Mouse (Mus musculus) neural tube, embryonic 13.5 days (tissue): ENCODE measurements around the gene Gm20388. TPM values are rescaled to one million over a fixed set of nuclear protein-coding genes. Genes with fewer than 3 reads are reported as not detected.

Experiments used
- ATAC-seq: fragments of 200-750 bp; cut with Nextera tagmentation; 2 replicates; pipeline ENCODE4 v1.8.0; 2017; ENCODE audit warnings: low read depth, mild to moderate bottlenecking, moderate TSS enrichment, moderate library complexity
- H3K27ac ChIP-seq: fragments of 300-500 bp; sonication (generic); replicated peaks from 2 replicates; pipeline ENCODE4 v1.5.1; 2015; ENCODE audit warnings: moderate library complexity, mild to moderate bottlenecking, inconsistent platforms
- H3K27me3 ChIP-seq: fragments of 300-500 bp; sonication (generic); 2 replicates; pipeline ENCODE4 v1.6.1; 2015; ENCODE audit warnings: mild to moderate bottlenecking, inconsistent platforms
- H3K36me3 ChIP-seq: fragments of 300-500 bp; sonication (generic); 2 replicates; pipeline ENCODE4 v1.6.1; 2015; ENCODE audit warnings: mild to moderate bottlenecking, inconsistent platforms
- H3K4me1 ChIP-seq: fragments of 300-500 bp; sonication (generic); replicated peaks from 2 replicates; pipeline ENCODE4 v1.6.1; 2015; ENCODE audit warnings: inconsistent platforms
- H3K4me2 ChIP-seq: fragments of 300-500 bp; sonication (generic); 2 replicates; pipeline ENCODE4 v1.6.1; 2015; ENCODE audit warnings: inconsistent platforms, mild to moderate bottlenecking, moderate library complexity
- H3K4me3 ChIP-seq: fragments of 300-500 bp; sonication (generic); 2 replicates; pipeline ENCODE4 v1.5.1; 2015; ENCODE audit warnings: mild to moderate bottlenecking, inconsistent platforms
- H3K9ac ChIP-seq: fragments of 300-500 bp; sonication (generic); 2 replicates; pipeline ENCODE4 v1.6.1; 2015; ENCODE audit warnings: moderate library complexity, mild to moderate bottlenecking, inconsistent platforms
- H3K9me3 ChIP-seq: fragments of 300-500 bp; sonication (generic); 2 replicates; pipeline ENCODE4 v1.6.1; 2016; ENCODE audit warnings: inconsistent platforms
- WGBS: fragments of 180-500 bp; shearing (Covaris S2); methylation state at CpG from one replicate; pipeline ENCODE4 v1.1.7; 2015; 5-methylcytosine and 5-hydroxymethylcytosine counted together
- polyA plus RNA-seq: library from polyadenylated mRNA; unstranded; fragments of >200 nt; fragmentation: Nextera tagmentation; extraction: Ambion mirVana; gene quantifications from 2 replicates; pipeline ENCODE4 v1.2.1, GENCODE M21; 2015

The Gm20388 gene
- polyA plus RNA-seq, 1 experiment from 2014 or later: 0.27 TPM

DNA sequence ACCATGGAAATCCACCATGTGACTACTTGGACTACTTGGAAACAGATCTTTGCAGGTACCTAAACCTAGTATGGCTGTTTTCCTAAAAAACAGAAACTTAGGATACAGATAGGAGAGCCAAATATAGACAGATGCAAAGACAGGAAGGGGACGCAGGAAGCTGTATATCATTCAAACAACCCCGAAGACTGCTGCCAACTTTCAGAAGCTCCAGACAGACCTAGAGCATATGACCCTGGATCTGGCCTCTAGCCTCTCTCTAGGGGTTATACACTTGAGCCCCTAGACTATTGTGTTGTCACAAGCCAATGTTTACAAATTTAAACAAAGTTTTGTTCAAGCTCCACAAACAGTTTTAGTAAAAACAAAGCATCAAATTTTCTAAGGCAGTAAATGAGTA, 3050.8 kb downstream of the Gm20388 start:
- no peak overlapping the region for H3K27ac ChIP-seq
- no peaks in the 10 kb centered on the region for H3K27me3 ChIP-seq
- H3K9ac ChIP-seq: no peak overlapping the region
- H3K4me3 ChIP-seq: no peak overlapping the region
- 47% methylated on average over 2 of the region's 2 CpGs for WGBS
- no peak overlapping the region for H3K4me2 ChIP-seq
- no peaks in the 10 kb centered on the region for H3K36me3 ChIP-seq
- no peaks in the 10 kb centered on the region for H3K9me3 ChIP-seq
- ATAC-seq: no peak
- peaks cover 39% of the 10 kb centered on the region for H3K4me1 ChIP-seq

DNA sequence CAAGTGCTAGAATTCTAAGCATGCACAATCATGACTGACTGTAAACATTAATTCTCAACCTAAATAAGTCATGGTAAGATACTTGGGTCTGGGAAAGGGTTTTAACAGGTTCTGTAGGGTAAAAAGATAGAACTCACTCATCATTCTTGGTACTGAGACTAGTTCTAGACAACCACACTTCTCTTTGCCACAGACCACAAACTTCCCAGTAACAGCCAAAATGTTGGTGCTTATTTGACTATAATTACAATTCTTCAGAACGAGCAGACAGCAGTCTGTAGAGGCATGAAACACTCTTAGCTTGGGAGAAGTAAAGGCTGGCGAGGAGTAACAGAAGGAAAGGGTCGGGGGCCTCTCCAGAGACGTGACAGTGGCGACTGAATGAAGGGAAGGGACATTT, 3051.4 kb downstream of the Gm20388 start:
- Histone ChIP-seq H3K27me3 (no peaks in the 10 kb centered on the region), H3K4me1 (peaks cover 34% of the 10 kb centered on the region), H3K9ac (no peak overlapping the region), H3K27ac (no peak overlapping the region), H3K4me2 (no peak overlapping the region), H3K4me3 (no peak overlapping the region), H3K9me3 (no peaks in the 10 kb centered on the region), H3K36me3 (no peaks in the 10 kb centered on the region)
- WGBS: 48% methylated on average over 5 of the region's 5 CpGs
- no peak for ATAC-seq

DNA sequence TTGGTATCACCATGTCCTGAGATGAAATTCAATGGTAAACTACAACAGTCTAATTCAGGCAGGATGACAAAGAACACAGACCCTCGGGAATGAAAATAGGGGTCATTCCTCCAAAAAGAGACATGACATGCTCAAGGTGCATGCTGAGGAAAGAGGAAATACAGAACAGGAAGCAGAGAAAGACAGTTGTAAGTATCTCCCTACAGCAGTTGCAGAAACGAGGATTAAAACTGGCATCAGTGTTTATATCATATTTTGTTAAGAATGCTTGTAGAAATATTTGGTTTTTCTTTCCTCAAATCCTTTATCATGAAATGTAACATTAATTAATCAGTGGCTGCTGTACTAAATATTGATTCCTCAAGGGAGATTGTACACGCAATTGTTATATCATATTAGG, 3056.0 kb downstream of the Gm20388 start:
- no peak overlapping the region for H3K9ac ChIP-seq
- no peak overlapping the region for H3K27ac ChIP-seq
- no peaks in the 10 kb centered on the region for H3K27me3 ChIP-seq
- no peaks in the 10 kb centered on the region for H3K9me3 ChIP-seq
- H3K4me1 ChIP-seq: peaks cover 19% of the 10 kb centered on the region
- no peak overlapping the region for H3K4me2 ChIP-seq
- peaks cover 5% of the 10 kb centered on the region; the same call in 1 of the 2 replicates for H3K36me3 ChIP-seq
- WGBS: 84% methylated on average over 3 of the region's 3 CpGs
- no peak overlapping the region for H3K4me3 ChIP-seq
- no peak for ATAC-seq

DNA sequence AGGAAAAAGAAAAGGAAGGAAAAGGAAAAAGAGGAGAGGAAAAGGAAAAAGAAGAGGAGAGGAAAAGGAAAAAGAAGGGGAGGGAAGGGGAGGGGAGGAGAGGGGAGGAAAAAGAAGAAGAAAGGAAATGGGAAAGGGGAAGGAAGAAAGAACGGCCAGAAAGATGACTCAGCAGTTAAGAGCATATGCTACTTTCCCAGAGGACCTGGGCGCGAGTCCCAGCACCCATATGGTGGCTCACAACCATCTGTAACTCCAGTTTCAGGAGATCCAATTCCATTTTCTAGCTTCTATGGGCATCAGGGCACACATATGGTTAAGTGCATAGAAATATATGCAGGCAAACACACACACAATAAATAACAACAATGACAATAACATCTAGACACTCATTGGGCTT, 3057.5 kb downstream of the Gm20388 start:
- ATAC-seq: no peak
- 94% methylated on average over 3 of the region's 3 CpGs for WGBS
- Histone ChIP-seq H3K27me3 (no peaks in the 10 kb centered on the region), H3K36me3 (peaks cover 5% of the 10 kb centered on the region; the same call in 1 of the 2 replicates), H3K9me3 (no peaks in the 10 kb centered on the region), H3K4me2 (no peak overlapping the region), H3K4me1 (peaks cover 4% of the 10 kb centered on the region; the same call in 1 of the 2 replicates), H3K27ac (no peak overlapping the region), H3K9ac (no peak overlapping the region), H3K4me3 (no peak overlapping the region)

DNA sequence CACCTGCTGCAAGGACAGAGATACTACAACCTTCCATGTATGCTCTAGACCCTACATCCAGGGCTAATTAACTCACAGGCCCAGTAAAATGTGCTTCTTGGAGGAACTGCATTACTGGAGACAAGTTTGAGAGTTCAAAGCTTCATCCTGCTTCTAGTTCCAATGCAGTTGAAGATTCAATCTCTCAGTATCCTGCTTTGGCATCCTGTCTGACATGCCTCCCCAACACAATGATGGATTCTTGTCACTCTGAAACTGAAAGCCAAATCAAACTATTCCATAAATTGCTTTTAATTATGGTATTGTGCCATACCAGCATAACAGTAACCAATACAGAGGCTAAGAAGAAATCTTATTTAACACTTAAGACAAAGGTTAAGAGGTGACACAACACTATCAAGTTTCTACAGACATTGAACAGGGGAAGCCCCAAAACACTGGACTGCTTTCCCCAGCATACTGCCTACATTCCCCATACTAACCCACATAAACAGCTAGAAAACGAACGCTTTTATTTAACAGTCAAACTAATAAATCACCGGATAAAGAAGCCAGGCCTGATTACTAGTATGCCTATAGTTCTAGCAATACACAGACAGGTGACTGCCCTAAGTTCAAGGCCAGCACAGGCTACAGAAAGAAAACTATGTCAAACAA, 3059.5 kb downstream of the Gm20388 start:
- no peak for ATAC-seq
- Histone ChIP-seq H3K27ac (no peak overlapping the region), H3K9ac (no peak overlapping the region), H3K27me3 (no peaks in the 10 kb centered on the region), H3K9me3 (no peaks in the 10 kb centered on the region), H3K4me3 (no peak overlapping the region), H3K36me3 (peaks cover 5% of the 10 kb centered on the region; the same call in 1 of the 2 replicates), H3K4me1 (no peaks in the 10 kb centered on the region), H3K4me2 (no peak overlapping the region)
- WGBS: 89% methylated on average over 3 of the region's 3 CpGs

DNA sequence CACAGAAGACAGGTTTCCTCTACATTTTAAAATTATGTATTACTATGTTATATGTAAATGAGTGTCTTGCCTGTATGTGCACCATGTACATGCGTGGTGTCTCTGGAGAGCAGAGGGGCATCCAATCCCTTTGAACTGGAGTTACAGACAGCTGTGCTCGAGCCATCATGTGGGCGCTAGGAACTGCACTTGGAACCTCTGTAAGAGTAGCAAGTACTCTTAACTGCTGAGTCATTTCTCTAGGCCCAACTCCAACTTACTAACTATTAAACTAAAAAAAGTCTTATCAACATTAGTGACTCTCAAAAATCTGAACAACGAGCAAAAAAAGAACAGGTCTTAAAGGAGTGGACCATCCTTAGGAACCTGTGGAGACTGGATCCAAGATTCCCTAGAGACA, 3065.4 kb downstream of the Gm20388 start:
- H3K27ac ChIP-seq: no peak overlapping the region
- H3K4me3 ChIP-seq: no peak overlapping the region
- no peak for ATAC-seq
- no peak overlapping the region for H3K9ac ChIP-seq
- no peaks in the 10 kb centered on the region for H3K9me3 ChIP-seq
- no peak overlapping the region for H3K4me2 ChIP-seq
- WGBS: 95% methylated on average over 4 of the region's 4 CpGs
- no peaks in the 10 kb centered on the region for H3K36me3 ChIP-seq
- H3K27me3 ChIP-seq: no peaks in the 10 kb centered on the region
- peaks cover 10% of the 10 kb centered on the region for H3K4me1 ChIP-seq

DNA sequence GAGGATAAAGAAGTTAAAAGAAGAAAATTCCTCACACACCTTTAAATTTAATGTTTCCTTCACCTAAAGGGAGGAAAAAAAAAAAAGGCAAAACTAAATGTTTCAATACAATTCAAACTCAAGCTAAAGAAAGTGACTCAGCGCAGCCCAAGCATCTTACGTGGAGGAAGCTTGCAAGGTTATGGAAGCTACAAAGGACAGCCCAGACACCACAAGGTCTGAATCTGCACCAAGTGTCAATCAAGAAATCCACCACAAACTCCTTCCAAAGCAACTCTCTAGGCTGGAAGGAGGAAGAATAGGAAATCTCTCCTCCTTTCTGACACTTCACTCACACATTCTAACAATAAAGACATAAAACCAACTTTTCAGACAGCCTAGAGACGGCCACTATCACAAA, 3068.8 kb downstream of the Gm20388 start:
- H3K27me3 ChIP-seq: no peaks in the 10 kb centered on the region
- ATAC-seq: no peak
- H3K4me2 ChIP-seq: no peak overlapping the region
- H3K4me1 ChIP-seq: peaks cover 10% of the 10 kb centered on the region
- H3K27ac ChIP-seq: no peak overlapping the region
- no peaks in the 10 kb centered on the region for H3K36me3 ChIP-seq
- no peak overlapping the region for H3K9ac ChIP-seq
- H3K9me3 ChIP-seq: no peaks in the 10 kb centered on the region
- no peak overlapping the region for H3K4me3 ChIP-seq
- WGBS: 86% methylated on average over 3 of the region's 3 CpGs

DNA sequence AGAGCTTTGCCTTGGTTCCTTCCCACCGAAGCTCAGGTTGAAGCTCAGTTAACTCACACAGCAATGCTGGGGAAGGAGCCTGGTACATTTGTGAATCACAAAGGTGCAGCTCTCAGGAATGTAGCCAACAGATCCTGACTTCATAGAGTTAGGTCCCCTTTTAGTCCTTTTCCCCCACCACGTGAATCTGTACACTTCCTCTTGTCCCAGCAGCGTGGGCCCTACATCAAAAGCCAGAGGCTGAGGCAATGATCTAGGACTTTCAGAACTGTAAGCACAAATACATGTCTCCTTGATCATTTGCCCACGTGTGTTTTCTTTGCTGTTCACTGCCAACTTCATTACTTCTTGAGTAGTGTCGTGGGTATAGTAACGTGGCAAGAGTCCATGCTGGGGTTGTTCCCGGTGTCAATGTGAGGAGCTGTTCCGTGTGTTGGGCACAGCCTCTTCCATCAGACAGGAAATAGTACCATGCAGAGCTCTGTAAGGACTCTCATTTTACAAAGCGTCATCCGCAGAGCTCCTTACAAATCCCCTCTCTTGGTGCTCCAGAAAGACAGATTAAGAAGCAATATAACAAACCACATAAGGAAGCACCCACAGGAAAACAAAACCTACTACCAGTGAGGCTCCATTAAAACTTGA, 3069.3 kb downstream of the Gm20388 start:
- H3K9me3 ChIP-seq: no peaks in the 10 kb centered on the region

DNA sequence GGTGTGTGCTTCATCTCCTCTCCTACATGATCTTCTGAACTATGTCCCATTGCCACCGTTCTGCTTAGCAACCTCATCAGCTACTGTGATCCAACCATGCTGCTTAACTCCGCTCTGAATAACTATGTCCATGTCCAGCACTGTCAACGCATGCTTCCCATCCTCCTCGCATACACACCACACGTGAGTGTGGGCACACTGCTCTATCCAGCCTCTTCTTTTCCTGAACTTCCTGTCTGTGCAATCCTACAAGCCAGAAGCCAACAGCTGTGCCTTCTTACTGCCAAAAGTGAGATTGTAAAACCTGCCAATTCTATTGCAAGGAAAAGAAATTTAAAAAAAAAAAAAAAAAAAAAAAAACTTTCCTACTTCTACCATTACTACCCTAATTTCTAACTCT, 3071.0 kb downstream of the Gm20388 start:
- H3K4me1 ChIP-seq: peaks cover 17% of the 10 kb centered on the region
- WGBS: 92% methylated on average over 5 of the region's 5 CpGs
- H3K9ac ChIP-seq: no peak overlapping the region
- H3K36me3 ChIP-seq: no peaks in the 10 kb centered on the region
- no peaks in the 10 kb centered on the region for H3K9me3 ChIP-seq
- no peak for ATAC-seq
- H3K4me2 ChIP-seq: no peak overlapping the region
- no peaks in the 10 kb centered on the region for H3K27me3 ChIP-seq
- no peak overlapping the region for H3K27ac ChIP-seq
- no peak overlapping the region for H3K4me3 ChIP-seq

More for the DNA sequence above, 3069.3 kb downstream of the Gm20388 start:
- Histone ChIP-seq H3K4me3 (no peak overlapping the region), H3K27me3 (no peaks in the 10 kb centered on the region), H3K4me2 (no peak overlapping the region), H3K36me3 (no peaks in the 10 kb centered on the region), H3K27ac (no peak overlapping the region; the same call in 1 of the 2 replicates), H3K9ac (no peak overlapping the region), H3K4me1 (peaks cover 10% of the 10 kb centered on the region)
- no peak for ATAC-seq
- WGBS: 71% methylated on average over 10 of the region's 10 CpGs

DNA sequence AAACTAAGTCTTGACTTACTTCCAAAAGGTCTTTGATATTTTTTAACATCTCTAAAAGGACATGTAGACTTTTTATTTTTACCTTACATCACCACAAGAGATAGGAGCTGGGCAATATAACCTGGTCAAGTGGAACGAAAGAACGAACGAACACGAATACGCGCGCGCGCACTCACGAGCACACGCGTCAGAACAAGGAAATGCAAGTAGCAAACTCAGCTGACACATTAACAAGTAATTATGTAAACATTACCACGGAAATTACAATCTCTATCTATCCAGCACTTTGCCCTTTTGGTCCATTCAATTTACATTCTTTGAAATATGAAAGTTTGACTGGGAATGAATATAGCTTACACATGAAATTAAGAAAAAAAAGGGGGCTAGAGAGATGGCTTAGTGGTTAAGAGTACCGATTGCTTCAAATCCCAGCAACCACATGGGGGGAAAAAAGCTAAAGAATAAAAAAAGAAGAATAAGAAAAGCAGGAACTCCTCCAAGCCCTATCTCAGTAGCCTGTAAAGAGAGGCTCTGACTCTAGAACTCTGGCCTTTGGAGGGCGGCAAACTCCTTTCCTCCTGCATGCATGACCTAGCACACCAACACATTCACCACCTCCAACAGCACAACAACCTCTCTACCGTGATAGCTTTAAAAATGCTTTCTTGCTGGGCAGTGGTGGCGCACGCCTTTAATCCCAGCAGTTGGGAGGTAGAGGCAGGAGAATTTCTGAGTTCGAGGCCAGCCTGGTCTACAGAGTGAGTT, 3072.7 kb downstream of the Gm20388 start:
- no peak overlapping the region for H3K9ac ChIP-seq
- H3K4me3 ChIP-seq: no peak overlapping the region
- H3K27me3 ChIP-seq: no peaks in the 10 kb centered on the region
- 79% methylated on average over 19 of the region's 19 CpGs for WGBS
- no peak for ATAC-seq
- H3K36me3 ChIP-seq: no peaks in the 10 kb centered on the region
- peaks cover 29% of the 10 kb centered on the region for H3K4me1 ChIP-seq
- no peak overlapping the region for H3K27ac ChIP-seq
- H3K9me3 ChIP-seq: no peaks in the 10 kb centered on the region
- H3K4me2 ChIP-seq: no peak overlapping the region

DNA sequence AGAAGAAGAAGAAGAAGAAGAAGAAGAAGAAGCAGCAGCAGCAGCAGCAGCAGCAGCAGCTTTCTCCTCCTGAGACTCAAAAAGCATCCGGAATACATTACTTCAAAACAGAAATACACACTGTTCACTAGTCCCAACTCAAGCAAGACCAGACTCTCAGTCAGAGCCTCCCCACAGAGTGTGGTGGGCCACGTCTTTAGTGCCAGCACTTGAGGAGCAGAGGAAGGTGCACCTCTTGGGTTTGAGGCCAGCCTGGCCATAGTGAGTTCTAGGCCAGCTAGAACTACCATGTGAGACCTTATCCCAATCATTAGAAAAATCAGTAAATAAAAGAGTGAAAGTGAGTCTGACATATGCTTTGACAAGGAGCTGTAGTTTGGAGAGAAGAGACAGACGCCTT, 3073.5 kb downstream of the Gm20388 start:
- no peak overlapping the region for H3K4me2 ChIP-seq
- no peaks in the 10 kb centered on the region for H3K9me3 ChIP-seq
- H3K4me1 ChIP-seq: peaks cover 29% of the 10 kb centered on the region
- 91% methylated on average over 3 of the region's 3 CpGs for WGBS
- H3K36me3 ChIP-seq: no peaks in the 10 kb centered on the region
- no peak for ATAC-seq
- H3K27ac ChIP-seq: no peak overlapping the region
- no peaks in the 10 kb centered on the region for H3K27me3 ChIP-seq
- no peak overlapping the region for H3K4me3 ChIP-seq
- no peak overlapping the region for H3K9ac ChIP-seq

DNA sequence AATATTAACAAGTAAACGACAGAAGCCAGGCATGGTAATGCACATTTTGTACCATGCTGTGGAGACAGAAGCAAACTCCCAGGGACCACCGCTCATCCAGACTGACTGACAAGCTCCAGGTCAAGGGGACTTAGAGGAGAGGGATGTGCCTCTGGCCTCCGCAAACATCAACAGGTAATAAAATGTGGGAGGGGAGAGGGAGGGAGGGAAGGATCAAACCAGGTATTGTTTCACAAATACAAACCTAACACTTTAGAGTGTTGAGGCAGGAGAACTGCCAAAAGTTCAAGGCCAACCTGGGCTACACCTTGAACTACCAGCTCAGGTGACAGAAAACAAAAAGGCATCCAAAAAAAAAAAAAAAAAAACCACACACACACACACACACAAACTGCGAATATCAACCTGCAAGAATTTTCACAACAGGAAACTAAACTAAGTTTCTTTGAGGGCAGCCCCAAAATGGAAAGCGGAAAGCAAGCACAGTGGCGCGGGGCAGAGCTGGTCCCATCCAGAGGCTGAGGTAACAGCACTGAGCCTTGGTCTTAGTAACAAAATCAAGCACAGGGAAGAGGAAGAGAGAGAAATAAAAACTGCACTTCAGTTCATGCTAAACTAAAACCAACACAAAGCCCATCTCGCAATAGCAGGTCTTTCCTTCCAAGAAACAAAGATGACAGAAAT, 3076.0 kb downstream of the Gm20388 start:
- Histone ChIP-seq H3K9ac (no peak overlapping the region), H3K27ac (no peak overlapping the region), H3K4me2 (no peak overlapping the region), H3K36me3 (no peaks in the 10 kb centered on the region), H3K4me3 (no peak overlapping the region), H3K9me3 (no peaks in the 10 kb centered on the region), H3K4me1 (peaks cover 26% of the 10 kb centered on the region), H3K27me3 (no peaks in the 10 kb centered on the region)
- ATAC-seq: no peak
- WGBS: 77% methylated on average over 8 of the region's 8 CpGs
